Mouse (Mus musculus): ENCODE results near the gene Mfap2. TPM values are rescaled to one million over a fixed set of nuclear protein-coding genes. Genes with fewer than 3 reads are reported as not detected.

Gene Mfap2
- total RNA-seq, 2 experiments from 2014 or later: 11.9 to 13.3 TPM

- no peak for DNase-seq
Measured at GRCm38 (mm10) chr4:140987476-140987875, 22.7 kb upstream of the Mfap2 start.

GRCm38 (mm10) chr4:140988706-140989290 lies 21.4 kb upstream of the Mfap2 start:
- no peak for DNase-seq

GRCm38 (mm10) chr4:140989447-140989846 lies 20.8 kb upstream of the Mfap2 start:
- DNase-seq: no peak

- DNase-seq: no peak
Measured at GRCm38 (mm10) chr4:140992215-140992614, 18.0 kb upstream of the Mfap2 start.

- no peak for DNase-seq
Measured at GRCm38 (mm10) chr4:140993846-140994245, 16.4 kb upstream of the Mfap2 start.

- no peak for DNase-seq
Measured at GRCm38 (mm10) chr4:140995811-140996210, 14.4 kb upstream of the Mfap2 start.

GRCm38 (mm10) chr4:140996812-140997211 lies 13.4 kb upstream of the Mfap2 start:
- DNase-seq: no peak

GRCm38 (mm10) chr4:141005983-141006382 lies 4.2 kb upstream of the Mfap2 start:
- DNase-seq: no peak

GRCm38 (mm10) chr4:141008028-141008427 lies 2.2 kb upstream of the Mfap2 start:
- peak; percentile 71 for DNase-seq

- no peak for DNase-seq
Measured at GRCm38 (mm10) chr4:141010526-141010925, 308 bp downstream of the Mfap2 start.

GRCm38 (mm10) chr4:141010941-141011429 lies 767 bp downstream of the Mfap2 start:
- DNase-seq: peak; percentile 38

- peak; percentile 69 for DNase-seq
Measured at GRCm38 (mm10) chr4:141011556-141012328, 1.5 kb downstream of the Mfap2 start.

- no peak for DNase-seq
Measured at GRCm38 (mm10) chr4:141012558-141012957, 2.3 kb downstream of the Mfap2 start.

GRCm38 (mm10) chr4:141014114-141014513 lies 3.9 kb downstream of the Mfap2 start:
- DNase-seq: no peak

- no peak for DNase-seq
Measured at GRCm38 (mm10) chr4:141014856-141015255, 4.6 kb downstream of the Mfap2 start.

- no peak for DNase-seq
Measured at GRCm38 (mm10) chr4:141015356-141015755, 5.1 kb downstream of the Mfap2 start.

- DNase-seq: peak; percentile 69
Measured at GRCm38 (mm10) chr4:141016311-141016710, 6.1 kb downstream of the Mfap2 start.

- DNase-seq: no peak
Measured at GRCm38 (mm10) chr4:141017657-141018436, 7.6 kb downstream of the Mfap2 start.

- DNase-seq: no peak
Measured at GRCm38 (mm10) chr4:141020220-141020619, 10.0 kb downstream of the Mfap2 start.

- DNase-seq: peak; percentile 65
Measured at GRCm38 (mm10) chr4:141020811-141021613, 10.8 kb downstream of the Mfap2 start.

GRCm38 (mm10) chr4:141021614-141021929 lies 11.4 kb downstream of the Mfap2 start:
- no peak for DNase-seq

- DNase-seq: no peak
Measured at GRCm38 (mm10) chr4:141024052-141024451, 13.8 kb downstream of the Mfap2 start.
